Mouse (Mus musculus) forelimb bud, embryonic 11.5 days (tissue): ENCODE data around the gene Xylt1.

Experiments
- DNase-seq: peaks from one replicate; pipeline ENCODE4 v3.0.0-alpha.2; 2012; ENCODE audit warnings: low read depth, low spot score

Xylt1 gene

DNA sequence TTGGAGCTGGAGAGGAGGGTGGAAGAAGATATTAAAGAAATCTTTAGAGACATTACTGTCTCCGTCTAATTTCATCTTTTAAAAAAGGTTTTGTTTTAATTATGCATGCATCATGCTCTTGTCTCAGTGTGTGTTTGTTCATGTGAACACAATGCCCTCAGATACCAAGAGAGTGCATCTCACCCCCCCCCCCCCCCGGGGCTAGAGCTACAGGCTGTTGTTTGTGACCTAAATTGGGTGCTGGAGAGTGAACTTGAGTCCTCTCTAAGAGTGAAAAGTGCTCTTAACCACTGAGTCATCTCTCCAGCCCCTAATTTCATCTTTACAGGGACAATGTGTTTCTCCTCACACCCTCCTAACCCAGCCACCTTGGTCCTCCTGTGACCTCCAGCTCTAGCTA, 131.5 kb downstream of the Xylt1 start:
- no peak for DNase-seq

DNA sequence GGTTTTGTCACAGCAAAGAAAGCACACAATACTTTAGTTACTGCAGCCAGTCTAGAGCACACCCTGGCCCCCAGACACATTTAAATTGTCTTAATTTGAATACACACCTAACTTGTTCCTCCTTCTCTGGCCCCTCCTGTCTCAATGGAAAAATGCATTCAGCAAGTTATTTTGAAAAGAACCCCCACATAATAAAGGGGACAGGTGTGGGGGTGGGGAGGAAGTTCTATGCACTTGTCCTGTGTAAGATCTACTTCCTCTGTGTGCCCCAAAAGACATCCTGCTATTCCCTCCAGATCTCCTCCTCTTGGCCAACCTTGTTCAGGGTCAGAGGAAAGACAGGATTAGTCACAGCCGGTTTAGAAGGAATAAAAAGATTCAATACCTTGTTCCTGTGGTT, 135.0 kb downstream of the Xylt1 start:
- DNase-seq: no peak

DNA sequence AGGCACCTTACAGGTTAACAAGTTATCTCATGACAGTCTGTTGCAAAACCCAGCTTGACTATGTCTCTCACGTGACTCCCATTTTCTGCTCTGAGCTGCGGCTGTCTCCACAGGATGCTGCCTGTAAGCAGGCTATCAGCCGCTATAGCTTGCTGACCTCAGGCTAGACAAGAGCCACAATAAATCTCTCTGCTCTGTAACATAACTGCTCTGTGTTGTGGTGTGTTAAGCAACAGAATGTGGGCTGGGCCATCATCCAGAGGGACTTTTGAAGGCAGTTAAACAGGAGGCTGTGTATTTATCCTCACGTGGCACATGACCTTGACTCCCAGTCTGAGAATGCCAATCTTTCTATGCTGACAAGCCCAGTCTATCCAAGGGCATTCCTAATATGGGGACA, 136.1 kb downstream of the Xylt1 start:
- no peak for DNase-seq

DNA sequence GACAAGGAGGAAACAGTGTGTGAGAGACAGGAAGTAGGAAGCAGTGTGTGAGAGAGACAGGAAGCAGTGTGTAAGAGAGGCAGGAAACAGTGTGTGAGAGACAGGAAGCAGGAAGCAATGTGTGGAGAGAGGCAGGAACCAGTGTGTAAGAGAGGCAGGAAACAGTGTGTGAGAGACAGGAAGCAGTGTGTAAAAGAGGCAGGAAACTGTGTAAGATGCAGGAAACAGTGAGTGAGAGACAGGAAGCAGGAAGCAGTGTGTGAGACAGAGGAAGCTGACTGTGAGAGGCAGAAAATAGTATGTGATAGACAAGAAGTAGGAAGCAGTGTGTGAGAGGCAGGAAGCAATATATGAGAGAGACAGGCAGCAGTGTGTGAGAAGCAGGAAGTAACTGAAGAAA, 140.6 kb downstream of the Xylt1 start:
- DNase-seq: no peak

DNA sequence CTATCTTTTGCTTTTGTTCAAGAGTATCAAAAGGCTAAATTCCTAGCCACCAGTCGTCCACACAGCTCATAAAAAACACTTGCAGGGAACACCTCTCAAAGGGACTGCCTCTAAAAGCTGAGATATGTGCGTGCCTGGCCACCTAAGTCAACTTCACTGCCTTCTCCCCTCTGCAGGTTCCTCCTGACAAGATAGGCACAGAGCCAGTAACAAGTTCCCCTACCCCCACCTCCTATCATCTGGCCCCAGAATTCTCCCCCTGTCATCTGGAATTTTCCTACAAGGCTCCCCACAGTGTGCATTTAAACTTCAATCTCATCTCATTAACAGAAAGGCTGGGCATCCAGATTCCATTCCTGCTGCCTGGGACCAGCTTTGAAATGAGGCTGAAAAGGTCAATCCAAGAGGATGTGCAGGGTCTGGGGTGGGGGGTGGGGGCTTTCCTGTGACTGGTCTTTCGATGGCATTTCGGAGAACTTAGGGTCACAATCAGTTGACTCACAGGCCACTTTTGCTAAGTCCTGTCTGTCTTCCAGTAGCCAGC, 141.4 kb downstream of the Xylt1 start:
- no peak for DNase-seq

DNA sequence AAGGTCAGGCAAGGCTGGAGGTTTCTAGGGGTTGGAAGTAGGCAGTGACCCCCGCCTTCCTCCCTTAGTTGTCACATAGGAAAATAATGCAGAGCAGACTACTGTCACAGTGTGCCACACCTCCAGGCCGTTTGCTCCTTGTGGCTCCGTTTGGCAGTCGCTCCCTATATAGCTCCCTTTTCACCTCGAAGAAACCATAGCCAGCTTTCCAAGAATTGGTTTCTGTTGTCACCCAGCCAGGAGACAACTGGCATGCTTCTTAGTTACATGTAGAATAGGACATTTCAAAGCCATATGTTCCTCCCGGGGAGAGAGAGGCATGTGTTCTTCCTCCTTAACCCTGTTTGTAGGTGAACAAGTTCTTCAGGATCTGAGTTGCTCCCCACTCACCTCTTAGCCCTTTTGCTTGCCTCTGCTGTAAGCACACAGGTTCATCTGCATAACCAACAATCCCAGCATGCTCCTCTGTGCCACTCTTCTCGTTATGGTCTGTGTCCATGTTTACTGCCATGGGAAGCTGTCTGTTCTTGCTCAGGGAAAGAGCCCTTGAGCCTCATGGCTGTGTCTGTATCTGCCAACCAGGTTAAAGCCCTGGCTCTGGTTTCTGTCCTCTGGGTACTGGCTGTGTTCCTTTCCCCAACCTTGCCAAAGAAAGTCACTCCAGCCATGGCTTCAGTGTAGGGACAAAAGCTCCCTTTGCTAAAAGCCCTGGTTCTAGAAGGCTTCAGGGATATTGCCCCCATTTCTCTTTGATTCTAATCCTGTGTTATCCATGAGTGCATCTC, 143.8 kb downstream of the Xylt1 start:
- no peak for DNase-seq

DNA sequence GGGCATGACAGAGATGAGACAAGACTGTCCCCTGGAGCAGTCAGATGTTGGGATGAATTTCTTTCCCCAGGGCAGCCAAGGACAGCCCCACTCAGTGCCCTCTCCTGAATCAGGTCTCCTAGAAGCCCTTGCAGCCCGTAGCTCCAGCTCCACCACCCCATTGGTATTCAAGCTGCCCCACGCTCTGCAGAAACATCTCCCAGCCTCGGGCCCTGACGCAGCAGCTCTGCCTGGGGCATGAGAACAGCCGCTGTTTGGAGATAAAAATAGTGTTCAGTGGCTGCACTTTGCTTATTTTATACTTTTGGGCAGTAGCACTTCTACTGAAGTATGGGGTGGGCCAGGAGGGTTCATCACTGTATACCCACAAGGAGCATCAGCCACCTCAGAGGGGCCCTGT, 144.9 kb downstream of the Xylt1 start:
- DNase-seq: no peak

DNA sequence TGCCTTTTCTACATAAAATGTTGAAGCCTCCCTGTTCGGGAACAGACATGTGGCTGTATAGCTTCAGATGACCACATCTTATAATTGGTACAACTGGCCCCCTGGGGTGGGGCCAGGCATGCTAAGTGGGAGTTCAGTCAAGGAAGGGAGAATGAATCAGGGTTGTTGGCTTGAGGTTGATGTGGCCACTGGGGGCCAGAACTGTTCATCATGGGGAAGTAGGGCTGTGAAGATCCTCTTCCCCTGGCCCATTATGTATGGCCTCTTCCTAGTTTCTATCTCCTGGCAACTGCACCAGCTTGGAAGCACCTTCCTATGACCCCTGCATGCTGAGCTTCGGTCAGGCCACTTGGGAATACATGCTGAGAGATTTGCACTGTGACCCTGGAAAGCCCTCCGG, 145.8 kb downstream of the Xylt1 start:
- no peak for DNase-seq

DNA sequence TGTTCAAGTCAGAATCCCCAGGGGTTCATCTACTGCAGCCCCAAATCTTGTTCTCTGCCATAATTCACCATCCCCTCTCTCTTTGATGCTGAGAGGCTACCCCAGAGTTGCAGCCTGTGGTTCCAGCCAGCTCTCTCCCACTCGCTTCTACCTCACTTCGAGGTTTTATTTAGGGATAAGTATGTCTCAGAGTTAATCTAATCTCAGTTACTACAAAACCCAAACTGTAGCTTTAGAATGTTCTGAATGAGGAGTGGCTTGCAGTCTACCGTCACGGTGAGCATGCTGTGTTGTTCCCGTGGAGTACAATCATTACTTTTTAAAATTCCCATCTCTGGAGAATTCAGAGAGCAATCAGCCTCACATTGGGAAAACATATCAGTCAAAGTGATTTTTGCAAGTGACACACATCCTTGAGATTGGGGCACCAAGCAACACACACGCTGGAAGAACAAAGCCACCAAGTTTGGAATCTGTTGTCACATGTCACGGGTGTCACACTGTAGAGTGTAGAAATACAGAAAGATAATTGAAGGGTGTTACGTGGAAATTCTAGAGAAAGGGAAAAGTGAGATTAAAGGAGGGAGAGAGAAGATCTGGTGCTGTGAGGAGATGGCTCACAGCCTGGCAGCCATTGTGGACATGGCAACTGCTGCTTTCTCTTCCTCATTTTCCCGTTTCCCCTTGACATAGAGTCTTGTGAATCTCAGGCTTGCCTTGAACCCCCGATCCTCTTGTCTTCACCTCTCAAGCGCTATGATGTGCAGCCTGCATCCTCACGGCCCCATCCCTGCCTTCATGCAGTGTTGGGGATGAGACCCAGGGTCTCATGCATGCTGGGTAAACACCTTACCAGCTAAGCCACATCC, 149.2 kb downstream of the Xylt1 start:
- DNase-seq: no peak

DNA sequence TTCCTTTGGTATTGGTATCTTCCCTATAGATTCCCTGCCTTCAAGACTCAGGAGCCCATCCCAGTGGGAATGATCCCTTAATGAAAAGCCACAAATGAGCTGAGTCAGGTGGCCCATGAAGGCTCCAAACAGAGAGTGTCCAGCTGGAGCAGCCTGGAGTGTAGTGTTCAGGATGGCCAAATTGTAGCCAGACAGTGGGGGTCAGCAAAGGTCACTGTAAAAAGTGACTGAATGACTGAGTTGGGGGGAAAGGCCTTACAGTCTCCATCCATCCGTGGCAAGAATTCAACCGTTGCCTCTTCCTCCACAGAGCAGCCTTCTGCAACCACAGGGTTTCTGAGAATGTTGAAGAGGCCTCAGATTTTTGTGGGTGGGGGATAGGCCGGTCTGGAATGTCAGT, 151.9 kb downstream of the Xylt1 start:
- no peak for DNase-seq

DNA sequence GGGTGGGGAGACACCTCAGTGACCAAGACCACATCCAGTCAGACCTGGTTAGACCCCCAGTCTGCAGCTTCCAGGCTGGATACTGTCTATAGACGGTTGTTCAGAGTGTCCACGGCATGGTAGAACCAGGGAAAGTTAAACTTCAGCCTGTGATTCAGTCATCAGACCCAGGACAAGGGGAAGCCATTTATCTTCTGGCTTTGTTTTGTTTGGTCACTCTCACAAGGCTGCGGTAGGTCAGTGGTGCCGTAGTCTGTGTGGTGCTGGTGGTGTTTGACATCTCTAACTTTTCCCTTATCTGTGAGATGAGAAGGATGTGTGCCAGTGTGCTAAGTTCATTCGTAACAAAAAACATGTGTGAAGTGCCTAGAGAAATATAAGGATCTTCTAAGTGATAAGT, 152.4 kb downstream of the Xylt1 start:
- DNase-seq: no peak

DNA sequence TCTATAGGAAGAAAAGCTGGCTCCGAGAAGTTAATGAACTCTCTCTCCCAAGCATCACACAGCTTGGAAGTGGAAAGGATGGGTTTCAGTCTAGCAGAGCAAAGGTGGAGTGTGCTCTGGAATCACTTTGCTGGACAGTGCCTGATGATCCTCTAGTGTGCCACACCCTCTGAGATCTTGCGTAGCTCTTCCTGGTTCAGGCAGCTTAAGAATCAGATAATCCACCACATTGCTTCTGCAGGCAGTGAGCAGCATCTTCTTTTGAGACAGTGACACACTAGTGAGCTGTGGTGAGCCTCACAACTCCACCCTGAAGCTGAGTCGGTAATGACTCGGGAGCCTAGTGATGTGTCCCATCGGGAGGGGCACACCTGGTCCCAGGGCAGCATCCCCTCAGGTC, 159.2 kb downstream of the Xylt1 start:
- no peak for DNase-seq

DNA sequence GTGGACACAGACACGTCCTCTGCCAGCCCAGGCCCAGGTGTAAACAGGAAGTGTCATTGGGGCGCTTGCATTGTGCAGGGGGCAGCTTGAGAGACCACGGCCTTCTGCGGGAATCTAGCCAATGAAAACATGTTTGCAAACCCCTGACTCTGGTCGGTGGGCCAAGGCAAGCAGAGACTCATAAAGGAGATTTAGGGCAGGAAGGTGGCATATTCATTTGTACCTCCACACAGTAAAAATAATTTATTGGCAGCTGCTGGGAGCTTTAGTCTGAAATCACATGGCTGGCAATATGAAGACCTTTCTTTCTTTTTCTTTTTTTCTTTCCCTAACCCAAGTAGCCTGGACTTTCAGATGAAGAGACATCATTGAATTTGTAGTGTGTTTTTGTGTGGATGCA, 159.6 kb downstream of the Xylt1 start:
- no peak for DNase-seq

DNA sequence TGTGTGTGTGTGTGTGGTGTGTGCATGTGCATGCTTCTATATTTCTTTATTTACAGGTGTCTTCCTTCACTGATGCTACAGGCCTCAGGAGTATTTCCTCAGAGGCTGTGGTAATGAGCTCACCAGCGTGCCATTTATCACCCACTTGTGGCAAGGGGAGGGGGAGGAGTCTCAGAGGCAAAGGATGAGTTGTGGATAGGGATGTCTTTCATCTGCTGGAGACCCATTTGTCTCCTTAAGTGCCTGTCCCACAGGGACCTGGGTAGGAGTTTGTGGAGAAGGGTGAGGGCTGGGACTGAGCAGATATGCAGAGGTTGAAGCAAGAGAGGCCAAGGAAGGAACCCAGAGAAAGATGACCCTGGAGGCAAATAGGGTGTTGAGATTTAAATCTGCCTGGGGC, 160.3 kb downstream of the Xylt1 start:
- DNase-seq: no peak

DNA sequence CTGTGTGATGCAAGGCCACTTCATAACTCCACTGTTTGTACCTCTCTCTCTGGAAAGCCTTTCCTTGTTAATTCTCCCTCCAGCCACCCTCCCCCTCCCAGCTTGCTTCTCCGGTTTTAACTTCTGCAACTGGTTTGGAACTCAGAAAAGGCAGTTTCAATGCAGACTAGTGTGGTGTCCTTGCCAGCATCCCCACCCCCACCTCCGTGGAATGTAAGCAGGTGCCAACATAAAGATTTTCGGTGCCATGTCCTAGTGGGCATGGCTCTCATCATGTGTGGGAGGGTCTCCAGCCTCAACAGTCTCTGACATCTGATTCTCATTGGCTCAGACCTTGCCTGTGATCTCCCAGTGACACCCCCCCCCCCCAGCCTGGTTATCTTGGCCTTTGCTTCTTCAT, 160.9 kb downstream of the Xylt1 start:
- no peak for DNase-seq

DNA sequence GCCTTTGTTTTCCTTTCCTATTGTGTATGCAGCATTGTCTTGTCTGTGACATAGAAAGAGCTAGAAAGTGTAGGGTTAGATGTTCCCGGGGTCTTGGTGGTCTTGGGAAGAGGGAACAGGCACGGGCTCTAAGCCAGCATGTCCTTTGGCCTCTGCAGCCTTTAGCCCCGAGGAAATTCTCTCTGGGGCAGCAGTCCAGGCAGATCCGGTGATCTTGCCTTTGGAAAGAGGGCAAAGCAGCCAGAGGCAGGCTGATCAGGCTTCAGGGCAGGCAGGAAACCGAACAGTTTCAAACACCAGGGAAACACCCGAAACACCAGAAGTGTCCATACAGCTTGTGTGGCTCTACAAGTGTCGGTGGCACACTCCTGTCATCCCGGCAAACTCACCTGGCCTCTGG, 162.3 kb downstream of the Xylt1 start:
- no peak for DNase-seq

DNA sequence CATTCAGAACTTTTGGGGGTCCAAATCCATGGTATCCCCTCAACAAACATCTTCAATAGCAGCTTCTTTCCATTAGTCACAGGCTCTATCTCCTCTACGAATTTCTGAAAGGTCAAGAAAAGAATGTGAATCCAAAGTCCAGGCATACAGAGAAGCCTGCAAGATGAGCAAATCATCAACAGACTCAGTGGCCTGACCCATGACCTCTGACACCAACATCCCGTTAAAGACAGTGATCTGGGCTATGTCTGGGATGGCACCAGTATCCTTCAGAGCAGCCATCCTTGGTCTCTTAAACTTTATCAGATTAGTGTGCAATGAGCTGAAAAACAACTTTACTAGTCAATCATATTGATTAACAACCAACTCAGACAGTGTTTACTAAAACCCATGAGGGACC, 163.3 kb downstream of the Xylt1 start:
- no peak for DNase-seq

DNA sequence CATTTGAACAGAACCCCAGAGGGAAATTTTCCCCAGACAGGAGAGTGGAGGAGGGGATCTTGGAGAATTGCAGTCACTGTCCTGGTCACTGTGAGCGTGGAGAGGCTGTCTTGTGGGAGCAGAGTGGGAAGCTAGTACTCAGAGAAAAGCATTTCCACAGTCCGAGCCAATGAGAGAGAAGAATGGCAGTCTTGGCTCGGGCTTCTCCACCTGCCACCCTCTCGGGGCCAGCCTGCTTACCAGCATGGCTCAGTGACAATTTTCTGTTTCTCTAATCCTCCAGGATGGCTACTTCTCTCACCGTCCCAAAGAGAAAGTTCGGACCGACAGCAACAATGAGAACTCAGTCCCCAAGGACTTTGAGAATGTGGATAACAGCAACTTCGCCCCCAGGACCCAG, 167.5 kb downstream of the Xylt1 start:
- DNase-seq: no peak

DNA sequence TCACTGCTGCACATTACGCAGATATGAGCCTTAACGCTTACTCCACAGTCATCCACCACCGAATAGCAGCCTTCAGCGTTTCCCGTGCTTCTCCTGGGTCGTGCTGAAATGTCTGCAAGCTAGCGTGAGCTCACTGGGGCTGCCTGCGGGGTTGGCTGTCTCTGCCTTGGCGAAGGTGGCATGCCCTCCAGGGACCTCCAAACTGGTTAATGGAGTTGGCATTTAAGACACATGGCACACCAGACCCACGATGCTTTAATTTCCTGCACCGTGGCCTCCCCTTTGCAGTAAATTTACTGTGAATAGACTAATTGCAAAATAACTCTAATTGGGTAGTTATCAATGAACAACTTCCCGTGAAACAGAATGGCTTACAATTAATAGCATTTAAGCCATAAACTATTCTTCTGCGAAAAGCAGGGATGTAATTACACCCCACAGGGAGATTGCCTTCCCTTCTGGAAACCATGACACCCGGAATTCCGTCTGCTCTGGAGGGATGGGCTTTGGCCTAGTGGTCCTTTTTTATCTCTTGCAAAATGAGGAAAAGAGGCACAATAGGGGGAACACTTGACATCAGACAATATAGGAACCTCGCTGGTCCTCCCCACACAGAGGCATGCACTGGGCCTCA, 170.3 kb downstream of the Xylt1 start:
- no peak for DNase-seq

DNA sequence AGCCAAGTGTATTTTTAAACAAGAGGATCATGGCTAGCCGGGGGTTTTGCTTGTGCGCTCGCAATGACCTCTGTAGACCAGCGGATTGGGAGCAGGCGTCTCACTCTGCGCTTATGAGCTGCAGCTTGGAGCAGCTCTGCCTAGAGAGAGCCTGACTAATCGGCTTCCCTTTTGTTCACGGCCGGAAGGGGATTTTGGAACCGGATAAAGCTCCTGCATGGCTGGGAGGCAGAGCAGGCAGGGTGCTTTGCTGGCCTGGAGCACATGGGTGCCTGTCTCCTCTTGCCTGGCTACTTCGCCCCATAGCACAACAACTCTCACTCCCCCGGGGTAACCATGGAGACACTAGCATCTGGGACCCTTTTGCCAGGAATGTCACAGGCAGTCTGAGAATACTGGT, 172.4 kb downstream of the Xylt1 start:
- DNase-seq: no peak

DNA sequence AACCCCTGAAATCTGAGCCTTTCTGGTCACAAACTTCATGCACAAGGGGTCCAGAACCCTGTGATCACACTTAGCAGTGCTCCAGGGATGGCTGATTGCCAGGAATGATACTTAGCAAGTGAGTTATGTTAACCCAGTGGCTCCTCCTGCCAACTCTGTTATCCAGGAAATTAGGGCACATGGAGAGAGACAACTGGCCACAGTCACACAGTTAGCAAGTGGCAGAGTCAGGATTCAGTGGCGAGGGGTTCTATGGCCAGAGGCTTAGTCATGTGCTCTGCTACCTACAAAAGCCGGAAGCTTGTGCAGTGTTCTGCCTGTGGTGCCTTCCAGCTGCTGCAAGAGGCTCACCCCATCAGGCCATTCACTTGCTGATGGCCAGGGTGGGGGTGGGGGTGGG, 175.0 kb downstream of the Xylt1 start:
- no peak for DNase-seq

DNA sequence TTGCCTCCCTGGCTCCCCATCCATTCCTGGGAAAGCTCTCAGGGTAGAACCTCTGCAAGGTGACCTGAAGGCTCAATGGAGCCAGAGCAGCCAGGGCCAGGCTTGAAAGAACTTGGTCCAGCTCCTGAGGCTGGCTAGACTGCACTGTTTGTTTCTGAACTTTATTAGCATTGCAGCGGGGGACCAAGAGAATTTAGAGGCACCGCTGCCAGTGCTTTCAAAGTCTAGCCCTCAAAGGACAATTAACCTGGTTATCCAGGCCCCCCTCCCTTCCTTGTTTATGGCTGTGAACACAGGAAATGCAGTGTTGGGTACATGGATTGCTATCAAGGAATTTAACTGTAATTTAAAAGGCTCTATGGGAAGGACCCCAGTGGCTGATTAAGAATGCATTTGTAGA, 177.4 kb downstream of the Xylt1 start:
- DNase-seq: peak; percentile 41
